In genomic region chr3:107964026-107964425, GRCm38 (mm10) we compare ENCODE assay signal across 20 mouse cellular contexts. TPM values are rescaled to one million over a fixed set of nuclear protein-coding genes. Genes with fewer than 3 reads are reported as not detected.
DNase-seq lines count a peak whose midpoint lies in the region; ATAC-seq and TF ChIP-seq lines count a peak whose summit lies in the region.
"Had no signal": no experiment of that assay in that cellular context is flagged by ENCODE, and none has a peak within 500 bp of the region (broad histone marks: within the 10 kb centered on the region; RNA-seq: fewer than 3 reads in every experiment).

No protein-coding gene starts in this region.

- peak overlapping the region; percentile 6; the same call in 1 of the 2 replicates for H3K4me2 ChIP-seq in liver, embryonic 13.5 days
- H3K4me2 ChIP-seq in stomach, embryonic 15.5 days, result no peak overlapping the region
- H3K4me2 ChIP-seq: hindbrain, embryonic 13.5 days; midbrain, embryonic 13.5 days had no signal

- H3K79me2 ChIP-seq in heart, adult 2 months (replicated peaks; ENCODE audit: control insufficient read depth, insufficient read depth, low read length), result no peaks in the 10 kb centered on the region
- H3K79me2 ChIP-seq in MEL (ENCODE audit: control insufficient read depth, insufficient read depth, low read length, poor library complexity), result no peaks in the 10 kb centered on the region

- no peak for TF ChIP-seq RAD21 in MEL (IDR thresholded peaks at IDR 0.05; ENCODE audit: low read depth, low read length)

- peak; percentile 64 for ATAC-seq in liver, embryonic 13.5 days (ENCODE audit: low read depth)
- ATAC-seq in stomach, embryonic 15.5 days (ENCODE audit: insufficient read depth, low FRiP score, low read depth), result no peak
- no peak for ATAC-seq in frontal cortex, adult (ENCODE audit: low TSS enrichment)
- ATAC-seq: midbrain, embryonic 13.5 days had no signal

- no peaks in the 10 kb centered on the region for H3K27me3 ChIP-seq in heart, embryonic 10.5 days (ENCODE audit: insufficient read depth, poor library complexity, severe bottlenecking)
- no peaks in the 10 kb centered on the region for H3K27me3 ChIP-seq in heart, adult 2 months (ENCODE audit: control insufficient read depth, insufficient read depth, low read length)
- peaks cover 2% of the 10 kb centered on the region in 2 experiments; a peak in 3 of 4 replicates for H3K27me3 ChIP-seq in MEL (ENCODE audit: control insufficient read depth in 1 of 2, insufficient read depth in 2 of 2, low read length in 2 of 2)
- H3K27me3 ChIP-seq in liver, embryonic 13.5 days, result no peaks in the 10 kb centered on the region
- H3K27me3 ChIP-seq in stomach, embryonic 15.5 days (replicated peaks), result no peaks in the 10 kb centered on the region
- H3K27me3 ChIP-seq: hindbrain, embryonic 13.5 days; midbrain, embryonic 13.5 days had no signal

- peaks cover 16% of the 10 kb centered on the region for H3K4me1 ChIP-seq in heart, embryonic 10.5 days
- H3K4me1 ChIP-seq in heart, adult 2 months (ENCODE audit: control insufficient read depth, insufficient read depth, low read length), result peaks cover 3% of the 10 kb centered on the region
- peaks cover 3 to 17% of the 10 kb centered on the region in 2 experiments; a peak in 3 of 4 replicates for H3K4me1 ChIP-seq in MEL (ENCODE audit: control insufficient read depth in 1 of 2, insufficient read depth in 2 of 2, low read length in 2 of 2)
- peaks cover 17% of the 10 kb centered on the region for H3K4me1 ChIP-seq in liver, embryonic 13.5 days (replicated peaks)
- 0 out of 2 replicates have a peak, but pooled peaks cover 7% of the 10 kb centered on the region for H3K4me1 ChIP-seq in stomach, embryonic 15.5 days

- no peak for DNase-seq in heart, embryonic 10.5 days (ENCODE audit: low spot score)
- DNase-seq in heart, adult 2 months, result no peak
- peak; percentile 31 for DNase-seq in MEL (ENCODE audit: low read depth, low spot score)
- peak; percentile 1 for DNase-seq in liver, embryonic 13.5 days
- DNase-seq in right cerebral cortex, postnatal 36 days (ENCODE audit: low spot score in 2 of 2), result no peak
- DNase-seq: adrenal gland, postnatal 14 days; cerebellum, adult 8-10 months; forebrain, postnatal 0 days; gastrocnemius, postnatal 14 days; kidney, adult 11 months; kidney, postnatal 10 days; layer of hippocampus, adult 9-11 months had no signal

- WGBS in heart, embryonic 10.5 days, result 56% methylated on average over 4 of the region's 4 CpGs
- 97% methylated on average over 4 of the region's 4 CpGs for WGBS in heart, adult 2 months
- 21% methylated on average over 4 of the region's 4 CpGs for WGBS in liver, embryonic 13.5 days (ENCODE audit: insufficient replicate concordance)
- WGBS in stomach, embryonic 15.5 days, result 72% methylated on average over 4 of the region's 4 CpGs

- no peak overlapping the region for H3K9ac ChIP-seq in heart, adult 2 months (ENCODE audit: low read depth, low read length)
- H3K9ac ChIP-seq in MEL (ENCODE audit: control insufficient read depth, low read depth, low read length, poor library complexity, severe bottlenecking), result no peak overlapping the region
- peak overlapping the region; percentile 36; the same call in 1 of the 2 replicates for H3K9ac ChIP-seq in liver, embryonic 13.5 days
- H3K9ac ChIP-seq in stomach, embryonic 15.5 days, result no peak overlapping the region
- H3K9ac ChIP-seq: forebrain, postnatal 0 days; hindbrain, embryonic 13.5 days; midbrain, embryonic 13.5 days had no signal

- H3K9me3 ChIP-seq in heart, embryonic 10.5 days, result no peaks in the 10 kb centered on the region
- H3K9me3 ChIP-seq in MEL (replicated peaks; ENCODE audit: insufficient read depth, low read length), result no peaks in the 10 kb centered on the region
- H3K9me3 ChIP-seq in liver, embryonic 13.5 days (replicated peaks), result no peaks in the 10 kb centered on the region
- H3K9me3 ChIP-seq in stomach, embryonic 15.5 days, result no peaks in the 10 kb centered on the region
- H3K9me3 ChIP-seq: G1E; hindbrain, embryonic 13.5 days; midbrain, embryonic 13.5 days had no signal

- no peak for TF ChIP-seq EP300 in heart, adult 2 months (IDR thresholded peaks at IDR 0.05; ENCODE audit: insufficient read depth, low read depth, low read length)
- 0 out of 4 replicates have a peak, but pooled peaks of 1 of the 2 experiments have one; percentile 15 for TF ChIP-seq EP300 in MEL (IDR thresholded peaks at IDR 0.05; ENCODE audit: low read depth in 1 of 2, low read length in 2 of 2)

- TF ChIP-seq CTCF in heart, adult 2 months (IDR thresholded peaks at IDR 0.05), result no peak
- no peak for TF ChIP-seq CTCF in MEL (IDR thresholded peaks at IDR 0.05 in 2 of 3, conservative IDR thresholded peaks at IDR 0.05 in 1 of 3; ENCODE audit: control insufficient read depth in 1 of 3, insufficient read depth in 1 of 3, low read depth in 2 of 3, low read length in 3 of 3, poor library complexity in 1 of 3, severe bottlenecking in 1 of 3)

- no peak for TF ChIP-seq POLR2A in heart, adult 2 months (IDR thresholded peaks at IDR 0.05; ENCODE audit: insufficient read depth, low read depth, low read length)
- TF ChIP-seq POLR2A in MEL (IDR thresholded peaks at IDR 0.05; ENCODE audit: control insufficient read depth in 1 of 2, insufficient read depth in 1 of 2, low read depth in 1 of 2, low read length in 2 of 2, poor library complexity in 1 of 2), result no peak

- H3K4me3 ChIP-seq in heart, embryonic 10.5 days, result no peak overlapping the region
- no peak overlapping the region for H3K4me3 ChIP-seq in heart, adult 2 months
- no peak overlapping the region for H3K4me3 ChIP-seq in MEL (ENCODE audit: control insufficient read depth in 1 of 2, insufficient read depth in 1 of 2, low read depth in 2 of 2, low read length in 2 of 2)
- H3K4me3 ChIP-seq in liver, embryonic 13.5 days (replicated peaks), result no peak overlapping the region
- H3K4me3 ChIP-seq in stomach, embryonic 15.5 days (replicated peaks), result no peak overlapping the region
- H3K4me3 ChIP-seq: erythroblast, embryonic 14.5 days; hindbrain, embryonic 13.5 days; midbrain, embryonic 13.5 days had no signal

- H3K27ac ChIP-seq in heart, embryonic 10.5 days, result peak overlapping the region; percentile 65; the same call in 1 of the 2 replicates
- H3K27ac ChIP-seq in heart, adult 2 months, result no peak overlapping the region; the same call in 1 of the 2 replicates
- H3K27ac ChIP-seq in MEL (ENCODE audit: control insufficient read depth, low read depth, low read length), result no peak overlapping the region
- peak overlapping the region; percentile 2; the same call in 1 of the 2 replicates for H3K27ac ChIP-seq in liver, embryonic 13.5 days
- peak overlapping the region; percentile 83 for H3K27ac ChIP-seq in stomach, embryonic 15.5 days
- H3K27ac ChIP-seq: hindbrain, embryonic 13.5 days; midbrain, embryonic 13.5 days had no signal

- intact Hi-C loops in heart, adult 2 months (cut with DNase I), result loop anchor here (2.0 kb wide), 1 partner anchor 19 kb away; no protein-coding TSS in a partner anchor

- no peaks in the 10 kb centered on the region for H3K36me3 ChIP-seq in heart, embryonic 10.5 days
- H3K36me3 ChIP-seq in heart, adult 2 months (ENCODE audit: control insufficient read depth, insufficient read depth, low read length), result no peaks in the 10 kb centered on the region
- peaks cover 0 to 14% of the 10 kb centered on the region in 2 experiments; a peak in 2 of 4 replicates for H3K36me3 ChIP-seq in MEL (ENCODE audit: control insufficient read depth in 1 of 2, insufficient read depth in 2 of 2, low read length in 2 of 2)
- H3K36me3 ChIP-seq in liver, embryonic 13.5 days, result no peaks in the 10 kb centered on the region
- H3K36me3 ChIP-seq in stomach, embryonic 15.5 days, result no peaks in the 10 kb centered on the region
- H3K36me3 ChIP-seq: G1E; hindbrain, embryonic 13.5 days; midbrain, embryonic 13.5 days had no signal

RNA-seq across cellular contexts. Expression of gene Gstm3, which starts 5.1 kb away (rescaled TPM):
- polyA plus RNA-seq in heart, embryonic 10.5 days (2016; fragmentation: Nextera tagmentation; extraction: Ambion mirVana), result 1.2 TPM in 1 of 2 replicates, not detected in the other
- not detected for total RNA-seq in heart, adult 2 months (2021)
- polyA plus RNA-seq in heart, adult 2 months (2012; rRNA removed), result 0.08 TPM in 1 of 2 replicates, not detected in the other
- not detected in 2 replicates for total RNA-seq in MEL (2012; rRNA removed)
- polyA plus RNA-seq in MEL (2012; ENCODE audit: insufficient read depth in 1 of 2, insufficient read length in 2 of 2, low read depth in 1 of 2, low replicate concordance in 2 of 2, missing spikeins in 1 of 2), result under 1 TPM in 1 of 2 experiments, not detected in 1; 0.06 TPM
- polyA plus RNA-seq in liver, embryonic 13.5 days (2015; fragmentation: Nextera tagmentation; extraction: Ambion mirVana), result 11.4 and 11.8 TPM in 2 replicates
- 70.3 and 88.2 TPM in 2 replicates for polyA plus RNA-seq in stomach, embryonic 15.5 days (2015; fragmentation: Nextera tagmentation; extraction: Ambion mirVana)
- total RNA-seq: forebrain, postnatal 0 days; G1E; gastrocnemius, postnatal 14 days; left cerebral cortex, postnatal 10 days had no signal
- polyA plus RNA-seq: forebrain, postnatal 0 days; G1E; hindbrain, embryonic 13.5 days; limb, embryonic 14.5 days; midbrain, embryonic 13.5 days had no signal

RNA-seq across cellular contexts. Expression of gene Gstm6, which starts 20.5 kb away (rescaled TPM):
- 9.5 and 10.6 TPM in 2 replicates for polyA plus RNA-seq in heart, embryonic 10.5 days (2016; fragmentation: Nextera tagmentation; extraction: Ambion mirVana)
- 1 to 10 TPM; 3.0 to 3.7 TPM for total RNA-seq in heart, adult 2 months (2021)
- polyA plus RNA-seq in heart, adult 2 months (2012; rRNA removed), result 3.7 and 4.6 TPM in 2 replicates
- not detected in 2 replicates for total RNA-seq in MEL (2012; rRNA removed)
- polyA plus RNA-seq in MEL (2012; ENCODE audit: insufficient read depth in 1 of 2, insufficient read length in 2 of 2, low read depth in 1 of 2, low replicate concordance in 2 of 2, missing spikeins in 1 of 2), result under 1 TPM in 1 of 2 experiments, not detected in 1; 0.13 TPM
- polyA plus RNA-seq in liver, embryonic 13.5 days (2015; fragmentation: Nextera tagmentation; extraction: Ambion mirVana), result 9.0 and 12.0 TPM in 2 replicates
- polyA plus RNA-seq in stomach, embryonic 15.5 days (2015; fragmentation: Nextera tagmentation; extraction: Ambion mirVana), result 9.3 and 12.4 TPM in 2 replicates
- polyA plus RNA-seq: erythroblast, embryonic 14.5 days; G1E had no signal

RNA-seq across cellular contexts. Expression of gene Gstm2, which starts 22.2 kb away (rescaled TPM):
- polyA plus RNA-seq in heart, embryonic 10.5 days (2016; fragmentation: Nextera tagmentation; extraction: Ambion mirVana), result 46.9 and 47.2 TPM in 2 replicates
- 100 to 1,000 TPM; 214 to 222 TPM for total RNA-seq in heart, adult 2 months (2021)
- 169 and 280 TPM in 2 replicates for polyA plus RNA-seq in heart, adult 2 months (2012; rRNA removed)
- total RNA-seq in MEL (2012; rRNA removed), result not detected in 2 replicates
- polyA plus RNA-seq in MEL (2012; ENCODE audit: insufficient read depth in 1 of 2, insufficient read length in 2 of 2, low read depth in 1 of 2, low replicate concordance in 2 of 2, missing spikeins in 1 of 2), result not detected
- polyA plus RNA-seq in liver, embryonic 13.5 days (2015; fragmentation: Nextera tagmentation; extraction: Ambion mirVana), result 5.9 and 6.1 TPM in 2 replicates
- 173 and 200 TPM in 2 replicates for polyA plus RNA-seq in stomach, embryonic 15.5 days (2015; fragmentation: Nextera tagmentation; extraction: Ambion mirVana)
- total RNA-seq: G1E had no signal
- polyA plus RNA-seq: erythroblast, embryonic 14.5 days; G1E had no signal

RNA-seq across cellular contexts. Expression of gene Gstm7, which starts 32.4 kb away (rescaled TPM):
- 14.1 and 16.1 TPM in 2 replicates for polyA plus RNA-seq in heart, embryonic 10.5 days (2016; fragmentation: Nextera tagmentation; extraction: Ambion mirVana)
- 10 to 100 TPM; 80.5 to 95.0 TPM for total RNA-seq in heart, adult 2 months (2021)
- polyA plus RNA-seq in heart, adult 2 months (2012; rRNA removed), result 70.4 and 119 TPM in 2 replicates
- total RNA-seq in MEL (2012; rRNA removed), result 0.10 TPM in 1 of 2 replicates, not detected in the other
- polyA plus RNA-seq in MEL (2012; ENCODE audit: insufficient read depth in 1 of 2, insufficient read length in 2 of 2, low read depth in 1 of 2, low replicate concordance in 2 of 2, missing spikeins in 1 of 2), result under 1 TPM in 1 of 2 experiments, not detected in 1; 0.24 TPM
- 11.1 and 13.2 TPM in 2 replicates for polyA plus RNA-seq in liver, embryonic 13.5 days (2015; fragmentation: Nextera tagmentation; extraction: Ambion mirVana)
- polyA plus RNA-seq in stomach, embryonic 15.5 days (2015; fragmentation: Nextera tagmentation; extraction: Ambion mirVana), result 27.1 and 34.6 TPM in 2 replicates
- total RNA-seq: G1E had no signal
- polyA plus RNA-seq: erythroblast, embryonic 14.5 days; G1E had no signal

RNA-seq across cellular contexts. Expression of gene Gstm1, which starts 53.7 kb away (rescaled TPM):
- 30.1 and 62.2 TPM in 2 replicates for polyA plus RNA-seq in heart, embryonic 10.5 days (2016; fragmentation: Nextera tagmentation; extraction: Ambion mirVana)
- 100 to 1,000 TPM; 334 to 410 TPM for total RNA-seq in heart, adult 2 months (2021)
- 602 and 658 TPM in 2 replicates for polyA plus RNA-seq in heart, adult 2 months (2012; rRNA removed)
- 0.20 and 0.31 TPM in 2 replicates for total RNA-seq in MEL (2012; rRNA removed)
- 1 to 10 TPM in 1 of 2 experiments, not detected in 1; 6.7 TPM for polyA plus RNA-seq in MEL (2012; ENCODE audit: insufficient read depth in 1 of 2, insufficient read length in 2 of 2, low read depth in 1 of 2, low replicate concordance in 2 of 2, missing spikeins in 1 of 2)
- 264 and 265 TPM in 2 replicates for polyA plus RNA-seq in liver, embryonic 13.5 days (2015; fragmentation: Nextera tagmentation; extraction: Ambion mirVana)
- polyA plus RNA-seq in stomach, embryonic 15.5 days (2015; fragmentation: Nextera tagmentation; extraction: Ambion mirVana), result 546 and 570 TPM in 2 replicates
- total RNA-seq: G1E had no signal

Comparison
In these comparisons a context has a peak if more than half of its experiments do, and no peak if none do; other contexts are left out.
1. H3K27ac ChIP-seq: peak in heart, embryonic 10.5 days (single experiment), liver, embryonic 13.5 days (single experiment) and stomach, embryonic 15.5 days (single experiment); none in heart, adult 2 months (single experiment) and MEL (single experiment).
2. DNase-seq: peak in MEL (single experiment) and liver, embryonic 13.5 days (single experiment); none in heart, embryonic 10.5 days (single experiment), heart, adult 2 months (0 of 2) and right cerebral cortex, postnatal 36 days (0 of 2).